Mouse (Mus musculus): ENCODE measurements around the gene Flvcr1. TPM values are rescaled to one million over a fixed set of nuclear protein-coding genes. Genes with fewer than 3 reads are reported as not detected.
"Not testable (repeated sequence)": the region's sequence is repeated elsewhere in the genome, so short reads cannot be mapped to it uniquely, and the experiment has no call there.

Gene Flvcr1
- polyA plus RNA-seq, 1 experiment from 2014 or later, result 5.6 TPM

DNA sequence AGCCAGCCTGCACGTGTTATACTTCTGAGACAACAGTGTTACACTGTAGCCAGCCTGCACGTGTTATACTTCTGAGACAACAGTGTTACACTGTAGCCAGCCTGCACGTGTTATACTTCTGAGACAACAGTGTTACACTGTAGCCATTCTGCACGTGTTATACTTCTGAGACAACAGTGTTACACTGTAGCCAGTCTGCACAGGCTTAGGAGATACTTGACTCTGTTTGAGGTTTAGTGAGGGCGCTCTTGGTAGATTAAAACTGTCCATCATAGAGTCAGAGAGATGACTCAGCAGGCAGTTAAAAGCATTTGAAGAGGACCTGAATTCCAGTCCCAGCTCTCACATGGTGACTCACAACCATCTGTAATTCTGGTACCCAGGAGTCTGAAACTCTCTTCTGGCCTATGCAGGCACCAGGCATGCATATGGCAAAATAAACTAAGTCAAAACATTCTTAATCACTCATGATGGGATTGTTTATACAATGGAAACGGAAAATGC, 5.0 kb upstream of the Flvcr1 start:
- H3K4me1 ChIP-seq (ENCODE audit: control insufficient read depth, insufficient read depth, low read length); H3K4me2 ChIP-seq; H3K27ac ChIP-seq (ENCODE audit: low read depth, low read length); ATAC-seq (replicated peaks; ENCODE audit: insufficient number of reproducible peaks, low FRiP score, low TSS enrichment); H3K4me3 ChIP-seq (ENCODE audit: low read depth, low read length); H3K9ac ChIP-seq (ENCODE audit: low read depth, low read length); H3K27me3 ChIP-seq (ENCODE audit: control insufficient read depth, insufficient read depth, low read length); H3K36me3 ChIP-seq (ENCODE audit: control insufficient read depth, insufficient read depth, low read length); H3K9me3 ChIP-seq (replicated peaks; ENCODE audit: control insufficient read depth, low read length): not testable (repeated sequence)
- 63% methylated on average over 6 of the region's 6 CpGs for WGBS (ENCODE audit: insufficient replicate concordance)

DNA sequence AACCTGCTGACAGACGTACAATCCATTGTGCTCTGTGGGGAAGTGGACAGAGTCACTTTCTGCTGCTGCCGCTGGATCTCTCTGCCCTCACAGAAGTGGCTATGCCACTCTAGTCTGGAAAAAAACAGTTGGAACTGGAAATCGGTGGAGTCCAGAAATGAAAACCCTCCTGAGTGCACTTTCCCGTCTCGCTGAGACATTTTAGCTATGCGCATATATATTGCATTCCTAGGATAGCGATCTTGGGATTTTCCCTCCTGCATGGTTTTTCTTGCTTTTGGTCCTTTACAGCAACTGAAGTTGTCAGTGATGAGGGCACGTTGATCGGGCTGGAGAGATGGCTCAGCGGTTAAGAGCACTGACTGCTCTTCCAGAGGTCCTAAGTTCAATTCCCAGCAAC, 4.2 kb upstream of the Flvcr1 start:
- 62% methylated on average over 10 of the region's 10 CpGs for WGBS (ENCODE audit: insufficient replicate concordance)
- Histone ChIP-seq H3K4me1 (ENCODE audit: control insufficient read depth, insufficient read depth, low read length) (0 out of 2 replicates have a peak, but pooled peaks cover 8% of the 10 kb centered on the region), H3K27ac (ENCODE audit: low read depth, low read length) (no peak overlapping the region), H3K9me3 (replicated peaks; ENCODE audit: control insufficient read depth, low read length) (no peaks in the 10 kb centered on the region), H3K4me3 (ENCODE audit: low read depth, low read length) (no peak overlapping the region), H3K36me3 (ENCODE audit: control insufficient read depth, insufficient read depth, low read length) (no peaks in the 10 kb centered on the region), H3K27me3 (ENCODE audit: control insufficient read depth, insufficient read depth, low read length) (no peaks in the 10 kb centered on the region), H3K9ac (ENCODE audit: low read depth, low read length) (no peak overlapping the region), H3K4me2 (no peak overlapping the region)
- no peak for ATAC-seq (replicated peaks; ENCODE audit: insufficient number of reproducible peaks, low FRiP score, low TSS enrichment)

DNA sequence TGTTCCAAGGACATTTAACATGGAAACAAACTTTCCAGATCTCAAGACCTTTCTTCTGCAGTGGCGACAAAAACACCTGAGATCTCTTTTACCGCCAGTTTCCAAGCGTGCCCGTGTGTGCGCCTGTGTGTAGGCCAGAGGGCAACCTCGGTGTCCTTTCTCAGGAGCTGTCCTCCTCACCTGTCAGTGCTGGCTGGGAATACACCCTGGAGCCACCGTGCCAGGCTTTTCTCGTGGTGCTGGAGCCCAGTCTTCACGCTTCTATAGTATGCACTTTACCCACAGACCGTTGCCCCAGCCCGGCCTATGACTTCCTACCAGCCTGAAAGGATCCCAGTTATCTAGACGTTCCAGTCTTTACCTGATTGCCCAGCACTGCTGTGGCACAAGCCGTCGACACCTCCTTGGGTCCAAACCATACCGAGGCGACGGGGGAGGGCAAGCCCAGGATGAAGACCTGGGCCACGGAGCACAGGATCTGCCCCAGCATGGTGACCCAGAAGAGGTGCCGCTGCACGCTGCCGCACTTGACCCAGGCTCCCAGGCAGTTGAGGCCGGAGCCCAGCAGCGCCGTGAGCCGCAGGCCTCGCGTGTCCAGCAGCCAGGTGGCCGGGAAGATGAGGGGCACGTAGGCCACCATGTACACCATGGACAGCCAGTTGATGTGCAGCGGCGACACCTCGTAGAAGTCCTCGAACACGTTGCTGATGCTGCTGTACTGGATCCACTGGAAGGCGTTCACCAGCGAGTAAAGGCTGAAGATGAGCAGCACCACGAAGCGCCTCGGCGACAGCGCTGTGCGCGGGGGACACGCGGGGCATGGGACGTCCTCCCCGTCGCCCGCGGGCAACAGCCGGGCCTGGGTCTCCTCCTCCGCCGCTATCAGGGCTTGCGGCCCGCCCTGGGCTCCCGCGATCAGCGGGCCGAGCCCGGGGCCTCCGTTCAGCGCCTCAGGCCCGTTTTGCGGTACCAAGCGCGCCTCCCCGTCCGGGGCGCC, 644 bp downstream of the Flvcr1 start:
- Histone ChIP-seq H3K4me1 (ENCODE audit: control insufficient read depth, insufficient read depth, low read length) (0 out of 2 replicates have a peak, but pooled peaks cover 8% of the 10 kb centered on the region), H3K9me3 (replicated peaks; ENCODE audit: control insufficient read depth, low read length) (no peaks in the 10 kb centered on the region), H3K27me3 (ENCODE audit: control insufficient read depth, insufficient read depth, low read length) (no peaks in the 10 kb centered on the region), H3K4me2 (peak overlapping the region; percentile 99), H3K9ac (ENCODE audit: low read depth, low read length) (peak overlapping the region; percentile 94), H3K27ac (ENCODE audit: low read depth, low read length) (peak overlapping the region; percentile 91), H3K4me3 (ENCODE audit: low read depth, low read length) (peak overlapping the region; percentile 85), H3K36me3 (ENCODE audit: control insufficient read depth, insufficient read depth, low read length) (peaks cover 5% of the 10 kb centered on the region; the same call in 1 of the 2 replicates)
- peak; percentile 40; the same call in 1 of the 2 replicates for ATAC-seq (replicated peaks; ENCODE audit: insufficient number of reproducible peaks, low FRiP score, low TSS enrichment)
- 3% methylated on average over 64 of the region's 69 CpGs for WGBS (ENCODE audit: insufficient replicate concordance)

DNA sequence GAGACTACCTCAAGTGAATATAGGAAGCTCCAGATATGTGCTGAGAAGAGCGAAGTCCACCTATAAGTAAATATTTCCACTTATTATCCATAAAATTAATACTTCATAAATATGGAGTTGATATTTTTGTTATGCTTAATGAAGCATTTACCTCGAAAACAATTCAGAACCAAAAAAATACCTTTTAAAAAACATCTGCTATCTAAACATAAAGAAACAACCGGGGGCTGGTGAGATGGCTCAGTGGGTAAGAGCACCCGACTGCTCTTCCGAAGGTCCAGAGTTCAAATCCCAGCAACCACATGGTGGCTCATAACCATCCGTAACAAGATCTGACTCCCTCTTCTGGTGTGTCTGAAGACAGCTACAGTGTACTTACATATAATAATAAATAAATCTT, 2.2 kb downstream of the Flvcr1 start:
- WGBS (ENCODE audit: insufficient replicate concordance), result 89% methylated on average over 5 of the region's 6 CpGs
- H3K9me3 ChIP-seq (replicated peaks; ENCODE audit: control insufficient read depth, low read length); H3K4me1 ChIP-seq (ENCODE audit: control insufficient read depth, insufficient read depth, low read length); ATAC-seq (replicated peaks; ENCODE audit: insufficient number of reproducible peaks, low FRiP score, low TSS enrichment); H3K9ac ChIP-seq (ENCODE audit: low read depth, low read length); H3K27me3 ChIP-seq (ENCODE audit: control insufficient read depth, insufficient read depth, low read length); H3K4me3 ChIP-seq (ENCODE audit: low read depth, low read length); H3K27ac ChIP-seq (ENCODE audit: low read depth, low read length); H3K36me3 ChIP-seq (ENCODE audit: control insufficient read depth, insufficient read depth, low read length); H3K4me2 ChIP-seq: not testable (repeated sequence)

DNA sequence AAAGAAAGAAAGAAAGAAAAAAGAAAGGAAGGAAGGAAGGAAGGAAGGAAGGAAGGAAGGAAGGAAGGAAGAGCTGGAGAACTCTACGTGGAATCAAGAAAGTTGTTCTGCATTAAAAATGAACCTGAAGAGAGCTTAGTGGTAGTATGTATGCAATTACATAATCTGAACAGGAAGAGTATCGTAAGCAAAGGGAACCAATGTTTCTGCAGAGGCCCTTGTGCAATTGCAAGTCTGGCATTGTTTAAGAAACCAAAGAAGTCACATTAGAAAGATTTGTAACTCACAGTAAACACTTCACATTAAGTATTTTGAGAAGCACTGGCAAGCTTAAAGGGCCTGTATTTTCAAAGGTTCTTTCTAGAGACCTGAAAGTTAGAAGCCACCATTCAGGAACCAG, 2.8 kb downstream of the Flvcr1 start:
- H3K27me3 ChIP-seq (ENCODE audit: control insufficient read depth, insufficient read depth, low read length), result no peaks in the 10 kb centered on the region
- H3K9ac ChIP-seq (ENCODE audit: low read depth, low read length), result no peak overlapping the region
- H3K36me3 ChIP-seq (ENCODE audit: control insufficient read depth, insufficient read depth, low read length), result peaks cover 9% of the 10 kb centered on the region; the same call in 1 of the 2 replicates
- H3K27ac ChIP-seq (ENCODE audit: low read depth, low read length), result no peak overlapping the region
- 93% methylated on average over 2 of the region's 2 CpGs for WGBS (ENCODE audit: insufficient replicate concordance)
- H3K9me3 ChIP-seq (replicated peaks; ENCODE audit: control insufficient read depth, low read length), result no peaks in the 10 kb centered on the region
- H3K4me1 ChIP-seq (ENCODE audit: control insufficient read depth, insufficient read depth, low read length), result 0 out of 2 replicates have a peak, but pooled peaks cover 8% of the 10 kb centered on the region
- H3K4me2 ChIP-seq, result no peak overlapping the region
- no peak overlapping the region for H3K4me3 ChIP-seq (ENCODE audit: low read depth, low read length)
- no peak for ATAC-seq (replicated peaks; ENCODE audit: insufficient number of reproducible peaks, low FRiP score, low TSS enrichment)

DNA sequence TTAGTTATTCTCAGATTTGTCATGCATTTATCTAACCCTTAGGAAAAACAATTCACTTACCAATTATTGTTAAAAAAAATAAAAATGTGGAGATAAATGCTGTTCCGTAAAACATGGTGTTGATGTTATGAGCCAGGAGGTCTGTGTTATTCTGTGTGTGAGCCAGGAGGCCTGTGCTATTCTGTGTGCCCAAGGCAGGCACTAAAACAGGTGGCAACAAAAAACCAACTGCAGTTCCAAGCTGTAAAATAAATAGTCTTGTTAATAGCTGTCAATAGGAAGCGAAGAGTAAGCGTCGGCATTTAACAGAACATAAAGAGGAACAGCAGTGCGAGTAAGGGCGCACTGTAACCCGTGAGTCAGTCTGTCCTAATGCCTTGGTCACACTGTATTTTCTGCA, 4.9 kb downstream of the Flvcr1 start:
- Histone ChIP-seq H3K27ac (ENCODE audit: low read depth, low read length) (no peak overlapping the region), H3K9ac (ENCODE audit: low read depth, low read length) (no peak overlapping the region), H3K9me3 (replicated peaks; ENCODE audit: control insufficient read depth, low read length) (no peaks in the 10 kb centered on the region), H3K36me3 (ENCODE audit: control insufficient read depth, insufficient read depth, low read length) (peaks cover 9% of the 10 kb centered on the region; the same call in 1 of the 2 replicates), H3K4me2 (no peak overlapping the region), H3K4me1 (ENCODE audit: control insufficient read depth, insufficient read depth, low read length) (0 out of 2 replicates have a peak, but pooled peaks cover 3% of the 10 kb centered on the region), H3K27me3 (ENCODE audit: control insufficient read depth, insufficient read depth, low read length) (no peaks in the 10 kb centered on the region), H3K4me3 (ENCODE audit: low read depth, low read length) (no peak overlapping the region)
- WGBS (ENCODE audit: insufficient replicate concordance), result 88% methylated on average over 7 of the region's 7 CpGs
- ATAC-seq (replicated peaks; ENCODE audit: insufficient number of reproducible peaks, low FRiP score, low TSS enrichment), result no peak

DNA sequence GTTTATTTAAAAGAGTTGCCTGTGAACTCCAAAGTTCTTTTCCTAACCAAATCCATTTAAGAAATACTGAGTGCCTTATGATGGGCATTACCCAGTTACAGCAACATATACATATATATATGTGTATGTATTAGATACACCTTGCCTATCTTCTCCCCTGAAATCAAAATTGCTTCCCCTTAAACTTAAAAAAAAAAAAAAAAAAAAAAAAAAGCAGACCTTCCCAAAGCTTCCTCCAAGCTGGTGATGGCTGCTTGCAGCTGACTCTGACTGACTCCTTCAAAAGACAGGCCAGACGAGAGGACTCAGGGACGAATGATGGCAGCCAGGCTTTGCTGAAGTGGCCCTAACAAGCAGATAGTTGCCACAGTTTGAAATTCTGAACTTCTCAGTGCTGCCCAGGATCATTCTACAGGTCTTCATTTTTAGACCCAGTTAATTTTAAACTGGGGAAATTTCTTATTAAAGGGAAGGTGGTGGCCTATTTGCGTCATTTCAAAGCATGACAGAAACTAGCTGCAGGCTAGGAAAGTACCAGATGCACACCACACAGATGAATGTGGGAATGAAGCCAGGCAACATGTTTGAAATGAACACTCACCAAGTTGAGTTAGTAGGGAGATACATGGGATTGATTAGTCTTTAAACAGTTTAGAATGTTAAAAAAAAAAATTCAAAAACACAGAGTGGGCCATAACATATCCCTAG, 5.6 kb downstream of the Flvcr1 start:
- 74% methylated on average over 3 of the region's 3 CpGs for WGBS (ENCODE audit: insufficient replicate concordance)

DNA sequence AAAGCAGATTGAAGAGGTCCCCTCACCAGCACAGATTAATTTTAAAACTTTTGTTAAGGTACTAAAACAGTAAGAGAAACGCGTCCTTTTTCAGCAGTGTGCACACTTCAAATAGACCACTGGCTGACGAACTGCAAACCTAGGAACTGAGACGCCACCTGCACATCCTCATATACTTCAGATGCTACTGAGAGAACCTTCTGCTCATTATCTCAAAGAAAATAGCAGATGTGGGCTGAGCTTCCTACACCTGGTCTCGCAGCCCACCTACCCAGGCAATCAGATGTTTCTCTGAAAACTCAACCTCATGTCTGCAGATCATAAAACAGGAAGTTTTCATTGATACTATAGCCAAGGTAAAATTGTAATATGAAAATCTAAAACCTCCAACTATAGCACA, 6.2 kb downstream of the Flvcr1 start:
- Histone ChIP-seq H3K27ac (ENCODE audit: low read depth, low read length) (no peak overlapping the region), H3K9me3 (replicated peaks; ENCODE audit: control insufficient read depth, low read length) (no peaks in the 10 kb centered on the region), H3K4me1 (ENCODE audit: control insufficient read depth, insufficient read depth, low read length) (no peaks in the 10 kb centered on the region), H3K4me3 (ENCODE audit: low read depth, low read length) (no peak overlapping the region), H3K36me3 (ENCODE audit: control insufficient read depth, insufficient read depth, low read length) (peaks cover 9% of the 10 kb centered on the region; the same call in 1 of the 2 replicates), H3K4me2 (no peak overlapping the region), H3K27me3 (ENCODE audit: control insufficient read depth, insufficient read depth, low read length) (no peaks in the 10 kb centered on the region), H3K9ac (ENCODE audit: low read depth, low read length) (no peak overlapping the region)
- WGBS (ENCODE audit: insufficient replicate concordance), result 91% methylated on average over 5 of the region's 5 CpGs
- no peak for ATAC-seq (replicated peaks; ENCODE audit: insufficient number of reproducible peaks, low FRiP score, low TSS enrichment)

More for the DNA sequence above, 5.6 kb downstream of the Flvcr1 start:
- H3K27ac ChIP-seq (ENCODE audit: low read depth, low read length), result no peak overlapping the region
- ATAC-seq (replicated peaks; ENCODE audit: insufficient number of reproducible peaks, low FRiP score, low TSS enrichment), result no peak
- 0 out of 2 replicates have a peak, but pooled peaks cover 2% of the 10 kb centered on the region for H3K4me1 ChIP-seq (ENCODE audit: control insufficient read depth, insufficient read depth, low read length)
- H3K9me3 ChIP-seq (replicated peaks; ENCODE audit: control insufficient read depth, low read length), result no peaks in the 10 kb centered on the region
- H3K27me3 ChIP-seq (ENCODE audit: control insufficient read depth, insufficient read depth, low read length), result no peaks in the 10 kb centered on the region
- H3K4me3 ChIP-seq (ENCODE audit: low read depth, low read length), result no peak overlapping the region
- no peak overlapping the region for H3K9ac ChIP-seq (ENCODE audit: low read depth, low read length)
- H3K36me3 ChIP-seq (ENCODE audit: control insufficient read depth, insufficient read depth, low read length), result peaks cover 9% of the 10 kb centered on the region; the same call in 1 of the 2 replicates
- no peak overlapping the region for H3K4me2 ChIP-seq

All from heart, embryonic 11.5 days (tissue).